Mouse (Mus musculus) T-cell, adult 66 days (primary cell): ENCODE results near the gene Dis3l2. TPM values are rescaled to one million over a fixed set of nuclear protein-coding genes. Genes with fewer than 3 reads are reported as not detected.

Source experiments
- total RNA-seq, 2 experiments: library from RNA; stranded (reverse); gene quantifications; 3 replicates in 1 of 2; 4 replicates in 1 of 2; pipeline ENCODE4 v1.2.4; 2023

Gene Dis3l2
- 10 to 100 TPM; 25.9 to 26.3 TPM for total RNA-seq

DNA sequence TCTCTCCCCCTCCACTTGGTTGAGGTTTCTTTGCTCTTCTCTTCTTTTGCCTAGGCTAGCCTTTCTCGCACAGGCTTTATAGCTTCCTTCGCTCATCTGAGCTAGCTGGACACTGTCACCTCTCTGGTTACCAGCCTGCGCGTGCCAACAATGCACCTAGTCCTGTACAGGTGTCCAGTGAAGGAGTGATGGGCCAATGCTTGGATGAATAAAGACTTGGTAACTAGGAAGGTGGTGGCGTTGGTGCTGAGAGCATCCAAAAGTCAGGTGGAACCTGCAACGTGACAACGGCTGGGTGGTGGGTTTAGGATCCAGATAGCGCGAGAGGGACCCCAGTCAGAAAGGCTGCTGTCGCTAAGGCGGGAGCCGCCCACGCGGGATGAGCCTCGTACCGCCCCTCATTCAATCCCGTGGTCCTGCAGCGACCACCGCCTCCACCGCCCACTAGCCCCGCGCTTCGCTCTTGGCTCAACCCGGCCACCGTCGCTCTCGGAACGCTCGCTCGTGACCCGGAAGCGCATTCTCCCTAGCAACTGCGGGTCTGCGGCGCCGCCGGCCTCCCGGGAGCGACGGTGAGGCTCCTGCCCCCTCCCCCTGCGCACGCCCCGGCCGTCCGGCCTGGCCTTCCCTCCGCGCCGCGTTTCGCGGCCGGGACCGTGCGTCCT is at the start of gene Dis3l2:
Gene Dis3l2, plus strand, starts transcription at position 509 of the 665 bp plus-strand sequence.

DNA sequence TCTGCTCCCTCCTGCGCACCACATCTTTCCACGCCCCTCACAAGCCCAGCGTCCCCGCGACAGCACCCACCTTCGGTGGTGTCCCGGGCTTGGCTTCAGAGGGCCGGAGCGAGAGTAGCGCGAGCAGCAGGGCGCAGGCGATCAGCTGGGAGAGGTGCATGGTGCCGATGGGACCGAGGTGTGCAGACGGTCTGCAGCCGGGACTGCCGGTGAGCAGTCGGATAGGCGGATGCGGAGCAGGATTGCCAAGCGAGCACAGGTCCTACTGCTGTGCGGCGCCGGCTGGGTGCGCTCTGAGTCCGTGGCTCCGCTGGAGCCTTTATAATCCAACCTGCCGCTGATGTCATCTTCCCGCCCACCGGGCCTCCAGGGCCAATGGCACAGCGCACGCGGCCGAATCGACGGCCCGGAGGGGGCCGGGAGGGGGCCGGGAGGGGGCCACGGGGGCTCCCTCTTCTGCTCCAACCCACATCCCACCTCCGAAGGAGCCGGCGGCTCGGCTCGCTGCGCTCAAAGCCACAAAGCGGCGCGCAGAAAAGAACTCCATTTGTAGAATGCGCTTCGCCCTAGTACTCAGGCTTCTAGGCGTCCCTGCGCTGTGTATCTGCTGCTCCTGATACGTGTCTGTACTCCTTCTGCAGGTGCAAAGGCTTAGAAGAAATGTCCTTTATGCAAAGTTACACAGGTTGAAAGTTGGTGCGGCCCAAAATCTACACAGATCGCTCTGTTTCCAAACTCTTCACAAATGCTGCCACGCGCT is 33.1 kb upstream of the Dis3l2 start, which contains the start of gene Nppc:
Gene Nppc, minus strand, starts transcription at position 293 of the 760 bp plus-strand sequence.

DNA sequence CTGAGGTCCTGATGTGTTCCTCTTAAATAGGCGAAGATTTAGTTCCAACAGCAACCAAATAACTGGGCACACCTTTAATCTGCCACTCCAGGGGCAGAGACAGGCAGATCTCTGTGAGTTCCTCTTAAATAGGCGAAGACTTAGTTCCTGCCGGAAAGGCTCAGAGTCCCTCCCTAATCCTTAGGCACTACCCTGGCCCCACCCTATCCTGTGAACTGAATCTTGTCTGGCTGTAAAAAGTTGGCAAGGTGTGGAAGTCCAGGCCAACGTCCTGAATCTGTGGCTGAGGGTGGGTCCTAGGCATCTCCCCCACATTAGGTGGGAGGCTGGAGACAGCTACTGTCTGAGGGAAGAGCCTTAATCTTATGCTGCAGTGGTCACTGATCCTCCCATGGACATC is 386.2 kb downstream of the Dis3l2 start, which contains the start of gene Alppl2:
Gene Alppl2, minus strand, starts transcription at position 101 of the 400 bp plus-strand sequence.

Other genes with a start within 250 kb of the Dis3l2 start
- 1,000 to 10,000 TPM; 1,254 to 1,333 TPM for gene Ptma, start 177.1 kb upstream of the Dis3l2 start, total RNA-seq
- gene Pde6d, start 121.2 kb upstream of the Dis3l2 start, total RNA-seq = 10 to 100 TPM; 21.2 to 21.4 TPM
- 10 to 100 TPM; 12.2 to 14.0 TPM for gene Cops7b, start 120.9 kb upstream of the Dis3l2 start, total RNA-seq
- gene Nppc, start 33.2 kb upstream of the Dis3l2 start, total RNA-seq = not detected